Mouse (Mus musculus): ENCODE measurements around the gene Col5a2. TPM values are rescaled to one million over a fixed set of nuclear protein-coding genes. Genes with fewer than 3 reads are reported as not detected.

Gene Col5a2
- polyA plus RNA-seq, 1 experiment from 2014 or later: 19.0 TPM

Other genes with a start within 250 kb of the Col5a2 start
- gene Col3a1, start 191.7 kb downstream of the Col5a2 start, polyA plus RNA-seq (2015; fragmentation: Nextera tagmentation; extraction: Ambion mirVana): 412 and 424 TPM in 2 replicates